Mouse (Mus musculus): Measurements from ENCODE around the gene Gm5941. TPM values are rescaled to one million over a fixed set of nuclear protein-coding genes. Genes with fewer than 3 reads are reported as not detected.
"Not testable (repeated sequence)": the region's sequence is repeated elsewhere in the genome, so short reads cannot be mapped to it uniquely, and the experiment has no call there.

Gene Gm5941
- polyA plus RNA-seq (2014; fragmentation: Nextera tagmentation; extraction: Ambion mirVana): not detected in 2 replicates

- H3K4me3 ChIP-seq (ENCODE audit: low read length); H3K4me1 ChIP-seq (ENCODE audit: control insufficient read depth, insufficient read depth, low read length); H3K4me2 ChIP-seq (replicated peaks; ENCODE audit: low read depth, low read length); H3K27me3 ChIP-seq (ENCODE audit: control insufficient read depth, insufficient read depth, low read length); H3K27ac ChIP-seq (ENCODE audit: low read depth, low read length); H3K36me3 ChIP-seq (ENCODE audit: control insufficient read depth, insufficient read depth, low read length); H3K9me3 ChIP-seq (ENCODE audit: control insufficient read depth, low read length); ATAC-seq (ENCODE audit: low FRiP score, low TSS enrichment); H3K9ac ChIP-seq (ENCODE audit: low read depth, low read length): not testable (repeated sequence)
- 88% methylated on average over 4 of the region's 4 CpGs for WGBS
These were observed at the start of gene Gm5941 for GRCm38 (mm10) chrX:92489649-92490048. Gm5941 (plus strand) TSS chrX:92489949.

GRCm38 (mm10) chrX:92460496-92460895 is 29.3 kb upstream of the Gm5941 start:
- Histone ChIP-seq H3K4me3 (ENCODE audit: low read length) (no peak overlapping the region), H3K27me3 (ENCODE audit: control insufficient read depth, insufficient read depth, low read length) (no peaks in the 10 kb centered on the region), H3K4me1 (ENCODE audit: control insufficient read depth, insufficient read depth, low read length) (no peaks in the 10 kb centered on the region), H3K9me3 (ENCODE audit: control insufficient read depth, low read length) (no peaks in the 10 kb centered on the region), H3K4me2 (replicated peaks; ENCODE audit: low read depth, low read length) (no peak overlapping the region), H3K9ac (ENCODE audit: low read depth, low read length) (no peak overlapping the region), H3K36me3 (ENCODE audit: control insufficient read depth, insufficient read depth, low read length) (no peaks in the 10 kb centered on the region), H3K27ac (ENCODE audit: low read depth, low read length) (no peak overlapping the region)
- WGBS: 40% methylated on average over 3 of the region's 3 CpGs
- ATAC-seq (ENCODE audit: low FRiP score, low TSS enrichment): no peak

GRCm38 (mm10) chrX:92464773-92465172 is 25.0 kb upstream of the Gm5941 start:
- Histone ChIP-seq H3K36me3 (ENCODE audit: control insufficient read depth, insufficient read depth, low read length) (no peaks in the 10 kb centered on the region), H3K9me3 (ENCODE audit: control insufficient read depth, low read length) (no peaks in the 10 kb centered on the region), H3K4me2 (replicated peaks; ENCODE audit: low read depth, low read length) (no peak overlapping the region), H3K9ac (ENCODE audit: low read depth, low read length) (no peak overlapping the region), H3K27ac (ENCODE audit: low read depth, low read length) (no peak overlapping the region), H3K4me1 (ENCODE audit: control insufficient read depth, insufficient read depth, low read length) (no peaks in the 10 kb centered on the region), H3K4me3 (ENCODE audit: low read length) (no peak overlapping the region), H3K27me3 (ENCODE audit: control insufficient read depth, insufficient read depth, low read length) (no peaks in the 10 kb centered on the region)
- ATAC-seq (ENCODE audit: low FRiP score, low TSS enrichment): no peak
- WGBS: 69% methylated on average over 4 of the region's 4 CpGs

GRCm38 (mm10) chrX:92498254-92498653 is 8.5 kb downstream of the Gm5941 start:
- Histone ChIP-seq H3K4me1 (ENCODE audit: control insufficient read depth, insufficient read depth, low read length) (no peaks in the 10 kb centered on the region), H3K9me3 (ENCODE audit: control insufficient read depth, low read length) (no peaks in the 10 kb centered on the region), H3K27me3 (ENCODE audit: control insufficient read depth, insufficient read depth, low read length) (no peaks in the 10 kb centered on the region), H3K36me3 (ENCODE audit: control insufficient read depth, insufficient read depth, low read length) (no peaks in the 10 kb centered on the region), H3K27ac (ENCODE audit: low read depth, low read length) (no peak overlapping the region), H3K4me2 (replicated peaks; ENCODE audit: low read depth, low read length) (no peak overlapping the region), H3K4me3 (ENCODE audit: low read length) (no peak overlapping the region), H3K9ac (ENCODE audit: low read depth, low read length) (no peak overlapping the region)
- ATAC-seq (ENCODE audit: low FRiP score, low TSS enrichment): no peak
- WGBS: 38% methylated on average over 1 of the region's 1 CpGs

- Histone ChIP-seq H3K27me3 (ENCODE audit: control insufficient read depth, insufficient read depth, low read length) (no peaks in the 10 kb centered on the region), H3K4me2 (replicated peaks; ENCODE audit: low read depth, low read length) (no peak overlapping the region), H3K9ac (ENCODE audit: low read depth, low read length) (no peak overlapping the region), H3K4me1 (ENCODE audit: control insufficient read depth, insufficient read depth, low read length) (no peaks in the 10 kb centered on the region), H3K27ac (ENCODE audit: low read depth, low read length) (no peak overlapping the region), H3K4me3 (ENCODE audit: low read length) (no peak overlapping the region), H3K36me3 (ENCODE audit: control insufficient read depth, insufficient read depth, low read length) (no peaks in the 10 kb centered on the region), H3K9me3 (ENCODE audit: control insufficient read depth, low read length) (no peaks in the 10 kb centered on the region)
- no peak for ATAC-seq (ENCODE audit: low FRiP score, low TSS enrichment)
- 76% methylated on average over 1 of the region's 1 CpGs for WGBS
These were observed 38.1 kb downstream of the Gm5941 start for GRCm38 (mm10) chrX:92527826-92528225.

Other genes with a start within 250 kb of the Gm5941 start
- not detected in 2 replicates for gene Mageb18, start 109.6 kb downstream of the Gm5941 start, polyA plus RNA-seq (2014; fragmentation: Nextera tagmentation; extraction: Ambion mirVana)

Data from kidney, embryonic 14.5 days (tissue).